Mouse (Mus musculus) embryo, embryonic 11 days (tissue): Measurements from ENCODE around the gene Dot1l.
"Not testable (repeated sequence)": the region's sequence is repeated elsewhere in the genome, so short reads cannot be mapped to it uniquely, and the experiment has no call there.

Source experiments
- DNase-seq: peaks from one replicate; pipeline ENCODE4 v3.0.0-alpha.2; 2015

Gene Dot1l

GRCm38 (mm10) chr10:80814800-80815199 is 59.8 kb downstream of the Dot1l start:
- DNase-seq, result no peak

- not testable (repeated sequence) for DNase-seq
Observed at GRCm38 (mm10) chr10:80816303-80816702, 61.3 kb downstream of the Dot1l start.

DNA sequence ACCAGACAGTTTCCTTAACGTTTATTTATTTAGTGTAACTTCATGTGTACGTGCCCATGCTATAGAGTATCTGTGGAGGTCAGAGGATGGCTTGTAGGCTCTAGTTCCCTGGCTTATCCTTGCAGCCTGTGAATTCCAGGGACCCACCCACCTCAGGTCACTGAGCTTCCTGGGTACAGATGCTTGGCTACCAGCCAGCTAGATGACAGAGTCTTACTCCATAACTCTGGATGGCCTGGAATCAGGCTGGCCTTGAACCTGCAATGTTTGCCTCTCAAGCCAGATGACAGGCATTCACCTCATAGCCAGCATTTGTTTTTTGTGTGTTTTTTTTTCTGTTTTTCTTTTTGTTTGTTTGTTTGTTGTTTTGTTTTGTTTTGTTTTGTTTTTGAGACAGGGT is 62.2 kb downstream of the Dot1l start:
- DNase-seq, result no peak

- DNase-seq, result not testable (repeated sequence)
Observed at GRCm38 (mm10) chr10:80817955-80818354, 62.9 kb downstream of the Dot1l start.

GRCm38 (mm10) chr10:80818599-80819281 is 63.7 kb downstream of the Dot1l start:
- no peak for DNase-seq

GRCm38 (mm10) chr10:80819406-80819805 is 64.4 kb downstream of the Dot1l start:
- DNase-seq, result no peak

DNA sequence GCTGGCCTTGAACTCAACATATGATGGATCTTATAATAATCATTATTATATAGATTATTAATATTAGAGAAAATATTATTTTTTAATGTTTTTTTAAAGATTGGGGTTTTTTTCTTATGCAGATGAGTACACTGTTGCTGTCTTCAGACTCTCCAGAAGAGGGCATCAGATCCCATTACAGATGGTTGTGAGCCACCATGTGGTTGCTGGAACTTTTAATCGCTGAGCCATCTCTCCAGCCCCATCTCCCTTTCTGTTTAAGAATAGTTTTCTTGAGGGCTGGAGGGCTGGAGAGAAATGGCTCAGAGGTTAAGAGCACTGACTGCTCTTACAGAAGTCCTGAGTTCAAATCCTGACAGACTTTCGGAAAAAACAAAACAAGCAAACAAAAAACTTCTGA is 67.0 kb downstream of the Dot1l start:
- DNase-seq, result peak; percentile 47

GRCm38 (mm10) chr10:80822528-80822927 is 67.5 kb downstream of the Dot1l start:
- no peak for DNase-seq

DNA sequence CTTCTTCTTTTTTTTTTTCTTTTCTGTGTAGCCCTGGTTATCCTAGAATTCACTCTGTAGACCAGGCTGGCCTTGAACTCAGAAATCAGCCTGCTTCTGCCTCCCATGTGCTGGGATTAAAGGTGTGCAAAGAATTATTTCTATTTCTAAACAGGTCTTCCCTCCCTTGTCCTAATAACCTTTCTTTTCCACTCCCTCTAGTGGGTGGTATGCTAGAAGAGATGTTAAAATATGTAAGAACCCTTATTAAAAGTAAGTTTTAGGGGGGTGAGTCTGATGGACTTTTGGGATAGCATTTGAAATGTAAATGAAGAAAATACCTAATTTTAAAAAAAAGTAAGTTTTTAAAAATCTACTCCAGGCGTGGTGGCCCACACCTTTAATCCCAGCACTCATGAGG is 68.3 kb downstream of the Dot1l start:
- no peak for DNase-seq

GRCm38 (mm10) chr10:80823847-80824643 is 69.0 kb downstream of the Dot1l start:
- no peak for DNase-seq

GRCm38 (mm10) chr10:80824827-80825226 is 69.8 kb downstream of the Dot1l start:
- DNase-seq, result no peak

DNA sequence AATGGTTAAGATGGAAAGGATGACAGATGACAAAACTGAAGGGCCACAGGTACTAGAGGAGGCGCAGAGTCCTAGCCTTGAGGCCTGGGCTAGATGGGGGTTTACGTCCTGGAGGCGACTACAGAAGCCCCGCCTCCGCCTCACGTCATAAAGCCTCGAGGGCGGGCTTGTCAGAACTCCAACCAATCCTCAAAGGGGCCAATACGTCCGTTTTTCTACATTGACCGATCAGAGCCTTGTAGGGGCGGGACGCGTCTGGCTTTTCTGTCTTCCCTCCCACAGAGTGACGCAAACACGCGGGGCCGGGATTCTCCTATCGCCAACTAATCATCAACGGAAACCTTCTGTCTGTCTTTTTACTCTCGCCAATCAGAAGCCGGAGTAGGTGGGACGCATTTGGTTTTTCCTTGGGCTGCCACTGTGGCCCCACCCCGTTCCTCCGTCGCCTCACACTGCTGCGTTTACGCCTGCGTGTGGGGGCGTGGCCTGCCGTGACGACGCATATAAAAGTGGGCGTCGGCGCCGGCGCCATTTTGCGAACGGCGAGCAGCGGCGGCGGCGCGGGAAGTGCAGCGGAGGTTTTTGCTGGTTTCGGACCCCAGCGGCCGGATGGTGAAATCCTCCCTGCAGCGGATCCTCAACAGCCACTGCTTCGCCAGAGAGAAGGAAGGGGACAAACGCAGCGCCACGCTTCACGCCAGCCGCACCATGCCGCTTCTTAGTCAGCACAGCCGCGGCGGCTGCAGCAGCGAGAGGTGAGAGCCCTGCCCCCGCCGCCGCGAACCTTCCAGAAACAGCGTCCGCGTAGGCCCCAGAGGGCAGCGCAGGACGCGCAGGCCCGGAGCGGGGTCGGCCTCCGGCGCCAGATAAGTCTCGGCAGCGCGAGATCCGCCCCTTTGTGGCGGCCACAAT is 71.4 kb downstream of the Dot1l start, which contains the start of gene Oaz1:
Oaz1 (plus strand) TSS at position 506 of the 912 bp plus-strand sequence.
- peak; percentile 99 for DNase-seq

DNA sequence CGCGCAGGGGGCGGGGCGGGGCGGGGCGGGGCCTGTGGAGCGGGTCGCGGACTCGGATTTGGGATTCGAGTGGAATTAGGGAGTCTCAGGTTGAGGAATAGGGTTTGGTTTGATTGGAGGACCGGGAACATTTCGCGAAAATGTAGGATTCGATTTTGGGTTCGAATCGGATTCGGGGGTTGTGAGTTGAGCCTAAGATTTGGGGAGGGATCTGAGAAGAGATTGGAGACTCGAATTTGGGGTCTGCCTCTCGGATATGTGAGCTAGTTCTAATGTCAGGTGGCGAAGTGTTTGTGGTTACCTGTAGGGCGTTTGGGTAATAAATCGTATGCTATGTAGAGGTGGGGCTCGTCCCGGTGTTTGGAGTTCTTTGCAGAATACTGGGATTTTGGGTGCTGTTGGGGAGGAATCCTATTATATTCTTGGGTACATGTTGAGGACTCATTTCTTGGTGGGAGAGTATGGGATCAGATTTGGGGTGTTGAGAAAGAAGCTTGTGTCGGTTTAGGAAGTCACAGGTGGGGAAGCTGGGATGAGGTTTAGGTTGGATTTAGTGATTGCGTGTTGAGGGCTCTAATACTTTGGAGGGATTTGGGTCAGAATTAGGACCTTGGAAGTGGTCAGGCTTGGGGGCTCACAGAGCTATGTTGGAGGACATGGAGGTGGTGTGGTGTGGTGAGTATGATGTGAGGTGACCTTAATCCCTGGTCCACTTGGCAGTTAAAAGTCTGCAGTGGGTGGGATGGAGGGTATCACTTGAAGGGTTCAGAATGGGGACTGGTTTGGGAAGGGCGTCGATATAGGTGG is 72.3 kb downstream of the Dot1l start:
- no peak for DNase-seq

DNA sequence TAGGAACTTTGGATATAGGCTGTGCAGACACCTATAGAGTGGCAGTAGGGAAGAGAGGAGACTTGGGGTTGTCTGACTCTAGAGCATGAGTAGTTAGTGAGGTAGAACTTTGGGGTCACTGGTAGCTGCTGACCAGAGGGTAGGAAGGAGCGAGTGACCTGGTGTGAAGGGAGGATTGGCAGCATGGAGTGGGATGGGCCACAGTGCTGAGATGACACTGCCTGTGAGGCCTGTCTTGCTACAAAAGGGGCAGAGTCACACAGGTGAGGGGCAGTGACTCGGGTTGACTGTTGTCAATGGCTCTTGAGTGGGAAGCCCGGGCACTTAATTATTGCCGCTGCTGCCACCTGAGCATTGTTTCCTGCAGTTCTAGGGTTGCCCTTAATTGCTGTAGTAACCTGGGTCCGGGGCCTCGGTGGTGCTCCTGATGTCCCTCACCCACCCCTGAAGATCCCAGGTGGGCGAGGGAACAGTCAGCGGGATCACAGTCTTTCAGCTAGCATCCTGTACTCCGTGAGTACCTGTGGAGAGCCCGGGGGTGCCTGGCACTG is 72.9 kb downstream of the Dot1l start:
- DNase-seq, result no peak

- not testable (repeated sequence) for DNase-seq
Observed at GRCm38 (mm10) chr10:80828587-80828986, 73.6 kb downstream of the Dot1l start.

DNA sequence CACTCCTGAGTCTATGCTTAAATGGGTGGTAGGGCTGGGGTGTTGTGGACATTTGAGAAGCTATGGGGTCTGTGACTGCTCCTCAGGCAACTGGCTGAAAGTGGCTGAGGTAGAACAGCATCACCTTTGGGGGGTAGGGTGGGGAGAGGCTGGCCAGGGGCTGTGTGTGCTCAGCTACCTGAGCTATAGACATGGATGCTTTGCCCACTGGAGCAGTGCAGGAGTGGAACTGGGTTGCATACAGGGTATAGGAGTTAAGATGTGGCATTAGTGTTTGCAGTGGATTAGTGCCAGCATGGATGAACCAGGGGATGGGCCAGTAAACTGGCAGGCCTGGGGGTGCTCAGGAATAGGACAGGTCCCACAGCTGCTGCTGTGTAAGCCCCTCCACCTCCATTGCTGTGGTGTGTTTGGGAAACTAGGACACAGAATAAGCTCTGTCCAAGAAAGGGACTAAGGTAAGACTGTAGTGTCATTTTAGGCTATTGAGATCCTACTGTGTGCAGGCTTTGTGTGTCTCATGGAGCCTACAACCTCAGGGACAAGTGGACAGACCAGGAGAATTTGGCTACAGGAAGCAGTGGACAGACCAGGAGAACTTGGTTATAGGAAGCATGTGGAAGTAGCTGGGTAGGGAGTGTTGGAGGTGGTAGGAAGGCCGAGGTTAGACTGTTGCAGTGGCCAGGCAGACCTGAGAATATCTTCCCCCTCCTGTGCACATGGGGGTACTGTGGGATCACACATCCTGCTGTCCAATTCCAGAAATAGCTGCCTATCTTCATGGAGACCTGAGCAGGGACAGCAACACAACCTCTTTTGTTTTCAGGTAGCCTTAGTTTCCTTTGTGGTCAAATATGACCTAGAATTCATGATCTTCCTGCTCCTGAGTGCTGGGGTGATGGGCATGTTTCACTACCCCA is 74.6 kb downstream of the Dot1l start:
- no peak for DNase-seq

DNA sequence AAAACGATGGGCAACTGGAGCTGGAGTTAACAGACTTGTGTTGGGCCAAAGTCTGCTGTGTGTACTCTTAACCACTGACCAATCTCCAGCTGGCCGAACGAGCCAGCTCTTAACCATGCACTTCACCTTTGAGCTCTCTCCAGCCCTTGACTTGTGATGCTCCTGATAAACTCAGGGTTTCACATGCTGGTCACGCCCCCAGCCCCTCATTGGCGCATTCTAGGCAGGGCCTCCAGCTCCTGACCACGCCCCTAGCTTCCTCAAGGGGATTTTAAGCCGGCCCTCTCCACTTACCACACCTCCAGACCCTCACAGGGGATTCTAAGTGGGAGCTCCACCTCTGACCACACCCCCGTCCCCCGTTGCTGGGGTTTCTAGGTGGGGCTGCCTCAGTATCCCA is 76.1 kb downstream of the Dot1l start:
- peak; percentile 92 for DNase-seq

DNA sequence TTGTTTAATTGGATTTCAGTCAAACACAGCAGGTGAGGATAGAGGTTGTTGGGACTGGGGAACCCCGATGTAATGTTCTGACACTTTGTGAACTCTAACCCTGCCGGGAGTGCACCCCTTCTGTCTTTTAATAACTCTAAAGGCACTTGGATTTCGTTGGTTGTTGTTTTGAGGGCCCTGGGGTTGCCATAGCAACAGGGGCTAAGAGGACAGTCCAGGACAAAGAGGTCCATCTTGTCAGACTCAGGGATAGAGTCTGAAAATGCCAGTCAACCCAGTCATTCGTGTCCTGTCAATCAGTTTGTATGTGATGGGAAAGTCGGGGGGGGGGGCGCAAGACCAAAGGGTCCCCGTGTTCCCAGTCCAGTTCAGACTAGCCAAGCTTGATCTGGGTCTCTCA is 77.8 kb downstream of the Dot1l start:
- no peak for DNase-seq

DNA sequence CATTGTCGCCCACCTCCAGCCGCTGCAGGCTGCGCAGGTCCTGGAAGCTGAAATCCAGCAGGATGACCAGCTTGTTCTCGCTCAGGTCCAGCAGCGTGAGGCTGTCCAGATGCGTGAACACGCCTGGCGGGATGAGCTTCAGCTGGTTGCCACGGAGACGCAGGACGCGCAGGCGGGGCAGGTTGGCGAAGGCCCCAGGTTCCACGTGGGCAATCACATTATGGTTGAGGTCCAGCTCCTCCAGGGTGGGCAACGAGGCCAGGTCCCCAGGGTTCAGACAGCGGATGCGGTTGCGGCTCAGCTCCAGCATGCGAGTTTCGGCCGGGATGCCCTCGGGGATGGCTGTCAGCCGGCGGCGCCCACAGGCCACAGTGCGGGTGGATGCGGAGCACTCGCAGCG is 80.6 kb downstream of the Dot1l start:
- DNase-seq, result peak; percentile 18

DNA sequence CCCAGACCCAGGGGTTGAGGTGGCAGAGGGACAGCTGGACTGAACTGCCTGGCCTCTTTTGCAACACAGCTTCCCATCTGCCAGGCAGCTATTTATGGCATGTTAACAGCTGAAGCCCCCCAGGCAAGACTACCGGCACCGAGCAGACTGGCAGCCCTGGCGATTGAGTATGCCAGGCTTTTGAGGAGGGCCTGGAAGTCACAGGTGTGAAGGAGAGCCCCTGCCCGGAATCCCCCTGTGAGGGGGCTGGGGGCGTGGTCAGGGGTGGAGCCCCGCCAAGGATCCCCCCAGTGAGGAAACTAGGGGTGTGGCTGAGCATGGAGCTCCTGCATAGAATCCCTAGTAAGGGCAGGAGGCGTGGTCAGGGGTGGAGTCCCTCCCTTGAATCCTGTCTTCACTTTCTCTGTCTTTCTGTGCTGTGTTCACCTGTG is 82.0 kb downstream of the Dot1l start:
- no peak for DNase-seq

GRCm38 (mm10) chr10:80837827-80838226 is 82.8 kb downstream of the Dot1l start:
- no peak for DNase-seq
